Mouse (Mus musculus) CH12.LX (cell line): Measurements from ENCODE around the gene Smug1.
A peak's percentile ranks its signal among the peaks of the same experiment; 100 is the strongest.

Experiments
- CTCF ChIP-seq, 2 experiments: IDR thresholded peaks in 1 of 2; conservative IDR thresholded peaks in 1 of 2; 2 replicates each; pipeline ENCODE4 v1.5.1; 2011 to 2012; ENCODE audit warnings: low read depth in 2 of 2, low read length in 2 of 2, improper control_type of control experiment in 1 of 2, inconsistent platforms in 1 of 2, mild to moderate bottlenecking in 1 of 2, moderate library complexity in 1 of 2
- IRF4 ChIP-seq: IDR thresholded peaks from 2 replicates; pipeline ENCODE4 v1.6.1; 2014; ENCODE audit warnings: low read depth, mild to moderate bottlenecking, inconsistent platforms, low read length, improper control_type of control experiment
- KAT2A ChIP-seq: IDR thresholded peaks from 2 replicates; pipeline ENCODE4 v1.6.1; 2012; ENCODE audit warnings: low read length, improper control_type of control experiment, inconsistent platforms; ENCODE audit not compliant: insufficient replicate concordance
- MAZ ChIP-seq: IDR thresholded peaks from 2 replicates; pipeline ENCODE4 v1.6.1; 2012; ENCODE audit warnings: low read depth, mild to moderate bottlenecking, inconsistent platforms, low read length, improper control_type of control experiment, moderate library complexity
- SMC3 ChIP-seq: IDR thresholded peaks from 2 replicates; pipeline ENCODE4 v1.6.1; 2011; ENCODE audit warnings: low read depth, low read length, improper control_type of control experiment
- UBTF ChIP-seq: IDR thresholded peaks from 2 replicates; pipeline ENCODE4 v1.6.1; 2012; ENCODE audit warnings: low read depth, mild to moderate bottlenecking, inconsistent platforms, low read length, improper control_type of control experiment, moderate library complexity

DNA sequence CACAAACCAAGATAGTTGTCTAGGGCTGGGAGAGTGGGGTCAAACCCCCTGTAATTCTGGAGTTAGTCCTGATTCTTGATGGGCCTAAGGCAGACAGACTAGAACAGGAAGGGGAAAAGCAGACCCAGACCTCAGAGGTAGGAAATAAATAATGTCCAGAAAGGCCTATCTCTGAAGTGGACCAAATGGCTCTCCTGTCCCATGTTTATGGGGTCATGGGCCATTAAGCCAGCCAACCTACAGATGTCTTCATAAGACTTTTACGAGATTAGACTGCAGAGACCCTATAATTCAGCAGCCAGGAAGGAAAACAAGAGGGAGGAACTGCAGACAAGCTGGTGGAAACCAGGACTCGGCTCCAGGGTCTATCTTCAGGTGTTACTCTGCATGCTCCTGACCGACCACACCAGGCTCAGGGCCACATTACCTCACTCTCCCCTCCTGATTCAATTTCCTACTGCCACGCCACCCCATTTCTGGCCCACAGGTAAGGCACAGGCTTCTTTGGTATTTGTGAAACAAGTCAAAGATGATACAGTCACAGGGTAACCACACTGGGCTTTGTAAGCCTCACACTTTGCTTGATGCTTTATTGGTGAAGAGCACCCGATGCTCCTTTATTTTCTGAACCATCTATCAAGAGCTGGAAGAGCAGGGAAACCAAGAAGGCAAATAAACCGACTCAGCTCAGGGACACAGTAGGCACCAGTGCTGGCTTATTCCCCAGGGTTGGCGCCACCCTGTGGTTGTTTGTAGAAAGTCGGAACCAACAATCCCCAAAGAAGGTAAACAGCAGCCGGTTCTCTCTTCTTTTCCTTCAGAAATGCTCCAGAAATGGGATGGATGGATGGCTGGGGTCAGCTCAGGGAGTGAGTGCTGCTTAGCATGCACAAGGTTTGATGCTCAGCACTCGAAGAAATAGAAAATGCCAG is 23.9 kb upstream of the Smug1 start:
- TF ChIP-seq IRF4 (no peak), CTCF (conservative IDR thresholded peaks at IDR 0.05 in 1 of 2, IDR thresholded peaks at IDR 0.05 in 1 of 2; ENCODE audit: low read depth in 2 of 2, low read length in 2 of 2) (peak; percentile 71 to 73), KAT2A (no peak), UBTF (no peak), MAZ (no peak), SMC3 (peak; percentile 42)
